In the genomic region with DNA sequence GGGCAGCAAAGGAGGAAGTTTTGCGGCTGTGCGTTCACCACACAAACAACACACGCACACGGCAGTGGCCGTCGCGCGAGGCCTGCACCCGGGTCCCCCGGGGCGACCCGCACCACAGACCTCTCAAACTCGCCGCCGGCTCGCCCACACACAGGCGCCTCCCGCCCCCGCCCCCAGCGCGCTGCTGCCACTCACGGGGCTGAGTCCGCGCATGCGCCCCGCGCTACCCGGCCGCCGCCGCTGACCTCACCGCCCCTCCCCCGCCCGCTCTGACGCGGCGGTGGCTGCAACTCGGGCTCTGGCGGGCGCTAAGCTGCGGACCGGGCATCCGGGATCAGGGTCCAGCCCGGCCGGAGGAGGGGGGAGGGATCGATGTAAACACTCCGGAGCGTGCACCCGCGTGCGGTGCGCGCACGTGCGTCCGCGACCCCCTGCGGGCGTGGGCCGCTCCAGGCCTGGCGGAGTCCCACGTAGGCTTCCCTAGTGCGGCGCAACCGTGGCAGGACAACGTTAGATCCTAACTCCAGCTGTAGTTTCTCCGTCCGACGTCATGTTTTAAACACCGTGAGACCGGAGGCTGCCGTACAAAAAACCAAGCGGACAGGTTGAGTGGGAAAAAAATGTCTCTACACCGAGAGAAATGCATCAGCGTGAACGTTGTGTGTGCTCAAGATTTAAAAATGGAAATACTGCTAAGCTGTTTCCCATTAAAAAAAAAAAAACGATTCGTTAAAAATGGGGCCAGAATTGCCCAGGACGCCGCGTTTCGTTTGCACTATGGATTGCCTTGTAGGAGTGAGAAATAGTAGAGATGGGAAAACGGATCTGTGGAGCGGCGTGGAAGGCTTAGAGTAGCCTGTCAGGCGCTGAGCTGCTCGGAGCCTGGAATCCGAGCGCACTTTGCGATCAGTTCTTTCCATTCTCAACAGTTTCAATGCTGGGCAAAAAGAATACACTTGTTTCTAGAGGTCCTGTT, we compare ENCODE assay signal across 8 mouse cellular contexts. TPM values are rescaled to one million over a fixed set of nuclear protein-coding genes. Genes with fewer than 3 reads are reported as not detected.
DNase-seq lines count a peak whose midpoint lies in the region; ATAC-seq and TF ChIP-seq lines count a peak whose summit lies in the region.

No protein-coding gene starts in this region.

- H3K36me3 ChIP-seq in hindbrain, embryonic 16.5 days (ENCODE audit: control insufficient read depth, insufficient read depth, low read length): no peaks in the 10 kb centered on the region

- intact Hi-C loops in left cerebral cortex, adult 2 months (cut with DNase I): loop anchor here (1.0 to 5.0 kb wide), 6 partner anchors 30 to 338 kb away; no protein-coding TSS in a partner anchor

- WGBS in hindbrain, embryonic 16.5 days: under 1% methylated on average over 80 of the region's 90 CpGs

- H3K27me3 ChIP-seq in hindbrain, embryonic 16.5 days (replicated peaks; ENCODE audit: control insufficient read depth, insufficient read depth, low read length): no peaks in the 10 kb centered on the region

- H3K9me3 ChIP-seq in hindbrain, embryonic 16.5 days (ENCODE audit: control insufficient read depth, low read length): no peaks in the 10 kb centered on the region

- ATAC-seq in hindbrain, embryonic 16.5 days: peak; percentile 89
- peak; percentile 79 for ATAC-seq in megakaryocyte, adult 5-6 weeks (ENCODE audit: poor library complexity, severe bottlenecking)

- H3K4me3 ChIP-seq in hindbrain, embryonic 16.5 days (ENCODE audit: low read length): peak overlapping the region; percentile 99
- H3K4me3 ChIP-seq in left cerebral cortex, adult 2 months: peak overlapping the region; percentile 55

- H3K9ac ChIP-seq in hindbrain, embryonic 16.5 days (ENCODE audit: low read depth, low read length): peak overlapping the region; percentile 95

- peak overlapping the region; percentile 99 for H3K27ac ChIP-seq in hindbrain, embryonic 16.5 days (ENCODE audit: low read depth, low read length)
- H3K27ac ChIP-seq in left cerebral cortex, adult 2 months: peak overlapping the region; percentile 98

- peaks cover 14% of the 10 kb centered on the region for H3K4me1 ChIP-seq in hindbrain, embryonic 16.5 days (ENCODE audit: control insufficient read depth, insufficient read depth, low read depth, low read length)

- peak overlapping the region; percentile 70 for H3K4me2 ChIP-seq in hindbrain, embryonic 16.5 days (ENCODE audit: low read length)

- TF ChIP-seq CTCF in left cerebral cortex, adult 2 months (IDR thresholded peaks at IDR 0.05): no peak

- peak; percentile 95 for DNase-seq in T-cell, adult 2 months (ENCODE audit: low spot score)
- DNase-seq in cerebellum, postnatal 36 days: peak; percentile 99 to 100
- DNase-seq in frontal cortex, postnatal 36 days (ENCODE audit: low spot score in 2 of 2): peak; percentile 96 to 97
- DNase-seq in left cerebral cortex, adult 2 months (ENCODE audit: extremely low spot score in 1 of 2, low spot score in 2 of 2): peak; percentile 98 to 99
- peak; percentile 92 to 97 for DNase-seq in right cerebral cortex, adult 2 months (ENCODE audit: low spot score in 2 of 2)
- DNase-seq in urinary bladder, postnatal 14 days (ENCODE audit: low spot score): peak; percentile 97

RNA-seq across cellular contexts. Expression of a gene that starts 1.1 kb away (rescaled TPM):
- 12.1 and 13.1 TPM in 2 replicates for polyA plus RNA-seq in hindbrain, embryonic 16.5 days (2015; fragmentation: Nextera tagmentation; extraction: Ambion mirVana)
- 10 to 100 TPM; 68.4 to 74.1 TPM for total RNA-seq in left cerebral cortex, adult 2 months (2021)
- total RNA-seq in megakaryocyte, adult 5-6 weeks (2015): 47.2 and 57.6 TPM in 2 replicates
- 43.5 and 58.5 TPM in 2 replicates for total RNA-seq in megakaryocyte, adult 5-6 weeks (2017)

RNA-seq across cellular contexts. Expression of a gene that starts 16.2 kb away (rescaled TPM):
- 0.10 and 0.22 TPM in 2 replicates for polyA plus RNA-seq in hindbrain, embryonic 16.5 days (2015; fragmentation: Nextera tagmentation; extraction: Ambion mirVana)
- total RNA-seq in left cerebral cortex, adult 2 months (2021): under 1 TPM; 0.18 to 0.68 TPM
- not detected in 2 replicates for total RNA-seq in megakaryocyte, adult 5-6 weeks (2015)
- total RNA-seq in megakaryocyte, adult 5-6 weeks (2017): 0.11 TPM in 1 of 2 replicates, not detected in the other

Comparison
In these comparisons a context has a peak if more than half of its experiments do, and no peak if none do; other contexts are left out.
1. Peak in every context shown above with its lines: DNase-seq, ATAC-seq, H3K4me3 ChIP-seq and H3K27ac ChIP-seq.